Mouse (Mus musculus): ENCODE data around the gene Lcn9.

- TF ChIP-seq EP300 (IDR thresholded peaks at IDR 0.05; ENCODE audit: low read depth) (no peak), CTCF (IDR thresholded peaks at IDR 0.05; ENCODE audit: low read depth) (no peak)
Measured at GRCm38 (mm10) chr2:25798065-25798464, 24.9 kb upstream of the Lcn9 start.
